Mouse (Mus musculus) frontal cortex, postnatal 10 days (tissue): Measurements from ENCODE around the gene Gria1.

ENCODE experiments used
- DNase-seq, 2 experiments: peaks; one replicate each; pipeline ENCODE4 v3.0.0; 2022; ENCODE audit warnings: low spot score in 2 of 2, mixed read lengths in 1 of 2

Gene Gria1

DNA sequence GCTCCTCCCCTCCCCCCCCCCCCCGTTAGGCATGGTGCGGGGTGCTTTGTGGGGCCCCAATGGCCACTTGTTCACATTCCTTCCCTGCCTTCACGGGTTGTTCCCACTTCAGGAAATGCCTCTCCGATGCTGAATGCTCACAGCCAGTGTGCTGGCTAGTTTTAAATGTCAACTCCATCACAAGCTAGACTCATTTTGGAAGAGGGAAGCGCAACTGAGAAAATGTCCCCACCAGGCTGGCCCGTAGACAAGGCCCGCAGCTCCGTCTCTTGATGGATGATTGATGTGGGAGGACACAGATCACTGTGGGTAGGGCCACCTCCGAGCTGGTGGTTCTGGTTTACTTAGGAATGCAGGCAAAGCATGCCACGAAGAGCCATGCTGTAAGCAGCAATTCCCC is 266.9 kb downstream of the Gria1 start:
- DNase-seq = no peak

DNA sequence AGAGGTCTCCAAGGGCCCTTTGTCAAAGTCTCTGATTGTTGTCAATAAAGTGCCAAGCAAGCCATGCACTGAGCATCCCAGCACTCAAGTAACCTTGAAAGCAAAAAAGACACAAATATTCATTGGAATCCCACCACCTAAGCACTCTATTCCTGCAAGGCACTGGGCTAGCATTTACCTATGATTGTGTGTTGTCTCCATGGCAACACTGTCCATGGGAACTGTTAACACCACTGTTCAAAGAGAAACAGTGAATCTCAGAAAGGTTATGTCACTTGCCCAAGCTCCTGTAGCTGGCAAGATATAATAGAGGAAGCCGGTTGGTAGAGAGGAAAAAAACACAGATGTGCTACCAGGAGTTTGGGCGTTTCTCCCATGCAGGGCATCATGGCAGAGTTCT is 274.9 kb downstream of the Gria1 start:
- no peak for DNase-seq

- DNase-seq = no peak
Observed at GRCm38 (mm10) chr11:57297376-57297775, 286.2 kb downstream of the Gria1 start.

GRCm38 (mm10) chr11:57298263-57298662 is 287.1 kb downstream of the Gria1 start:
- DNase-seq = no peak

GRCm38 (mm10) chr11:57298665-57299064 is 287.5 kb downstream of the Gria1 start:
- no peak for DNase-seq

- no peak for DNase-seq
Observed at GRCm38 (mm10) chr11:57303602-57304001, 292.4 kb downstream of the Gria1 start.

DNA sequence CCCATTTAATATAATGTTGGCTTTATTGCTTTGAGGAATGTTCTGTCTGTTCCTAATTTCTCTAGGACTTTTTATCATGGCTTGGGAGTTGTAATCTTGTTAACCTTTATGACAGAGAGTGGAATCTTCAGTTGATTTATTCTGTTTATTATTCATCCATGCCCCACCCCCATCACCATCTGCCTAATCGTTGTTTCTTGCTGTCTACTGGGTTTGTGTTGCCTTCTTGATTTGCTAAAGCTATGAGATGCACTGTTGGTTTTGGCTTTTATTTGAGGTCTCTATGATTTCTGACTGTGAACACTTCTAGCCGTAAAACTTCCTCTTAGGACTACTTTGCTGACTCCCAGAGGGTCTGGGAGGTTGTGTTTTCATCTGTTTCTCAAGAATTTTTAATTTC is 294.9 kb downstream of the Gria1 start:
- DNase-seq = no peak

GRCm38 (mm10) chr11:57306892-57307291 is 295.7 kb downstream of the Gria1 start:
- DNase-seq = no peak

GRCm38 (mm10) chr11:57317063-57317462 is 305.9 kb downstream of the Gria1 start:
- DNase-seq = no peak

- no peak for DNase-seq
Observed at GRCm38 (mm10) chr11:57317478-57317877, 306.3 kb downstream of the Gria1 start.

DNA sequence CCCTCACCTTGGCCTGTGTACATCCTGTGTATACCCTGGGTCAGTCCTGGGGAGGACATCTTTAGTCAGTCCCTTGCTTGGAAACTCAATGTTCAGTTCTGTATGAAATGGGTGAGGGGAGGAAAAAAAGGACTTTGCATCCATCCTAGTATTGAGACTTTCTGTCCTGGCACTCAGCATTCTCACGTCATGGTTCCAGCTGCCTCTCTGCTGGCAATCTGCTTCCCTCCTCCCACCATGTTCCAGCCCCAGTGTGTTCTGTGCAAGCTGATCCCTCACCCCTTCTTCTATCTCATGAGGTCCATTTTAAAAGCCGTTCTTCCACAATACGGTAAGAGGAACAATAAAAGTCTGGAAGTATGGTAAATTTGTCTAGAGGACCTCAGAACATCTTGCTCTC is 308.2 kb downstream of the Gria1 start:
- DNase-seq = no peak

GRCm38 (mm10) chr11:57324099-57324498 is 312.9 kb downstream of the Gria1 start:
- DNase-seq = no peak
